Comparison of ENCODE assay signal across 8 mouse cellular contexts in genomic region chr11:75422013-75422792, GRCm38 (mm10). TPM values are rescaled to one million over a fixed set of nuclear protein-coding genes. Genes with fewer than 3 reads are reported as not detected.
DNase-seq lines count a peak whose midpoint lies in the region; ATAC-seq lines count a peak whose summit lies in the region.

Gene Serpinf1 (minus strand): TSS chr11:75422701.

- ATAC-seq in lung, embryonic 15.5 days (ENCODE audit: borderline replicate concordance, extremely low read depth, low FRiP score, low TSS enrichment), result no peak
- no peak; the same call in 1 of the 2 replicates for ATAC-seq in embryonic facial prominence, embryonic 11.5 days (replicated peaks; ENCODE audit: insufficient number of reproducible peaks, low FRiP score, low TSS enrichment, low read depth)
- 0 out of 2 replicates have a peak, but pooled peaks have one; percentile 18 for ATAC-seq in heart, embryonic 12.5 days (ENCODE audit: insufficient number of reproducible peaks, low FRiP score)
- ATAC-seq in neural tube, embryonic 12.5 days (ENCODE audit: low FRiP score, low read depth), result no peak
- ATAC-seq in cerebellum, adult (ENCODE audit: insufficient number of reproducible peaks, low FRiP score, low TSS enrichment), result no peak

- intact Hi-C loops in left cerebral cortex, postnatal 4 days (cut with DNase I), result no loop called here

- H3K9ac ChIP-seq in lung, embryonic 15.5 days, result 0 out of 2 replicates have a peak within 1 kb of the TSS, but pooled peaks have one; percentile 19
- H3K9ac ChIP-seq in embryonic facial prominence, embryonic 11.5 days (replicated peaks; ENCODE audit: low read length), result peak within 1 kb of the TSS; percentile 72
- peak within 1 kb of the TSS; percentile 61 for H3K9ac ChIP-seq in heart, embryonic 12.5 days
- H3K9ac ChIP-seq in neural tube, embryonic 12.5 days, result peak within 1 kb of the TSS; percentile 42; the same call in 1 of the 2 replicates

- no peaks in the 10 kb centered on the region for H3K27me3 ChIP-seq in lung, embryonic 15.5 days
- no peaks in the 10 kb centered on the region for H3K27me3 ChIP-seq in embryonic facial prominence, embryonic 11.5 days (ENCODE audit: control insufficient read depth, insufficient read depth, low read length)
- H3K27me3 ChIP-seq in heart, embryonic 12.5 days (replicated peaks), result no peaks in the 10 kb centered on the region
- H3K27me3 ChIP-seq in neural tube, embryonic 12.5 days (replicated peaks), result no peaks in the 10 kb centered on the region

- H3K9me3 ChIP-seq in lung, embryonic 15.5 days, result no peaks in the 10 kb centered on the region
- H3K9me3 ChIP-seq in embryonic facial prominence, embryonic 11.5 days (replicated peaks; ENCODE audit: control insufficient read depth, low read length), result no peaks in the 10 kb centered on the region
- no peaks in the 10 kb centered on the region for H3K9me3 ChIP-seq in heart, embryonic 12.5 days (replicated peaks)
- H3K9me3 ChIP-seq in neural tube, embryonic 12.5 days, result no peaks in the 10 kb centered on the region

- no peak for DNase-seq in lung, postnatal 25 days (ENCODE audit: low spot score)
- peak; percentile 75 for DNase-seq in embryonic facial prominence, embryonic 11.5 days (ENCODE audit: low spot score)
- DNase-seq in left cerebral cortex, postnatal 4 days, result no peak
- no peak for DNase-seq in lung, postnatal 14 days

- H3K4me1 ChIP-seq in lung, embryonic 15.5 days, result peaks cover 11% of the 10 kb centered on the region
- H3K4me1 ChIP-seq in embryonic facial prominence, embryonic 11.5 days (ENCODE audit: control insufficient read depth, insufficient read depth, low read length), result no peaks in the 10 kb centered on the region
- peaks cover 20% of the 10 kb centered on the region for H3K4me1 ChIP-seq in heart, embryonic 12.5 days (replicated peaks)
- peaks cover 11% of the 10 kb centered on the region for H3K4me1 ChIP-seq in neural tube, embryonic 12.5 days

- peak within 1 kb of the TSS; percentile 28 for H3K4me3 ChIP-seq in lung, embryonic 15.5 days
- peak within 1 kb of the TSS; percentile 54 for H3K4me3 ChIP-seq in embryonic facial prominence, embryonic 11.5 days (ENCODE audit: low read depth, low read length)
- peak within 1 kb of the TSS; percentile 43 for H3K4me3 ChIP-seq in heart, embryonic 12.5 days
- H3K4me3 ChIP-seq in neural tube, embryonic 12.5 days, result peak within 1 kb of the TSS; percentile 24

- peak within 1 kb of the TSS; percentile 46 for H3K4me2 ChIP-seq in lung, embryonic 15.5 days
- peak within 1 kb of the TSS; percentile 68 for H3K4me2 ChIP-seq in embryonic facial prominence, embryonic 11.5 days (ENCODE audit: low read depth, low read length)
- peak within 1 kb of the TSS; percentile 60 for H3K4me2 ChIP-seq in heart, embryonic 12.5 days
- peak within 1 kb of the TSS; percentile 48 for H3K4me2 ChIP-seq in neural tube, embryonic 12.5 days (replicated peaks)

- H3K27ac ChIP-seq in lung, embryonic 15.5 days, result no peak within 1 kb of the TSS
- H3K27ac ChIP-seq in embryonic facial prominence, embryonic 11.5 days (replicated peaks; ENCODE audit: low read depth, low read length), result peak within 1 kb of the TSS; percentile 22
- 0 out of 2 replicates have a peak within 1 kb of the TSS, but pooled peaks have one; percentile 3 for H3K27ac ChIP-seq in heart, embryonic 12.5 days (ENCODE audit: poor library complexity, severe bottlenecking)
- H3K27ac ChIP-seq in neural tube, embryonic 12.5 days, result no peak within 1 kb of the TSS

- H3K36me3 ChIP-seq in lung, embryonic 15.5 days, result no peaks in the 10 kb centered on the region
- H3K36me3 ChIP-seq in embryonic facial prominence, embryonic 11.5 days (replicated peaks; ENCODE audit: control insufficient read depth, insufficient read depth, low read depth, low read length), result no peaks in the 10 kb centered on the region
- no peaks in the 10 kb centered on the region for H3K36me3 ChIP-seq in heart, embryonic 12.5 days
- no peaks in the 10 kb centered on the region for H3K36me3 ChIP-seq in neural tube, embryonic 12.5 days

- 26% methylated on average over 10 of the region's 10 CpGs for WGBS in lung, embryonic 15.5 days
- WGBS in embryonic facial prominence, embryonic 11.5 days, result 20% methylated on average over 10 of the region's 10 CpGs
- 37% methylated on average over 10 of the region's 10 CpGs for WGBS in heart, embryonic 12.5 days
- 49% methylated on average over 10 of the region's 10 CpGs for WGBS in neural tube, embryonic 12.5 days

RNA-seq across cellular contexts. Expression of gene Serpinf1, which starts in this region (rescaled TPM):
- polyA plus RNA-seq in lung, embryonic 15.5 days (2015; fragmentation: Nextera tagmentation; extraction: Ambion mirVana), result 46.1 and 57.0 TPM in 2 replicates
- 193 and 206 TPM in 2 replicates for polyA plus RNA-seq in embryonic facial prominence, embryonic 11.5 days (2014; fragmentation: Nextera tagmentation; extraction: Ambion mirVana)
- polyA plus RNA-seq in heart, embryonic 12.5 days (2016; fragmentation: Nextera tagmentation; extraction: Ambion mirVana), result 39.6 and 39.7 TPM in 2 replicates
- 10 to 100 TPM; 15.1 to 19.9 TPM for total RNA-seq in left cerebral cortex, postnatal 4 days (2021)
- 72.8 and 73.2 TPM in 2 replicates for polyA plus RNA-seq in neural tube, embryonic 12.5 days (2016; fragmentation: Nextera tagmentation; extraction: Ambion mirVana)

Comparison
In these comparisons a context has a peak if more than half of its experiments do, and no peak if none do; other contexts are left out.
1. H3K27ac ChIP-seq: peak in embryonic facial prominence, embryonic 11.5 days (single experiment) and heart, embryonic 12.5 days (single experiment); none in lung, embryonic 15.5 days (single experiment) and neural tube, embryonic 12.5 days (single experiment).
2. H3K9ac ChIP-seq: peak in every context shown above with its lines; median percentile 72 in embryonic facial prominence, embryonic 11.5 days; 61 in heart, embryonic 12.5 days; 42 in neural tube, embryonic 12.5 days; 19 in lung, embryonic 15.5 days.
3. Peak in every context shown above with its lines, with median percentiles within 50 percentile points of each other: H3K4me2 ChIP-seq and H3K4me3 ChIP-seq.